Mouse (Mus musculus) C2C12 (cell line): ENCODE measurements around the gene Cbarp.

Experiments used
- CEBPB ChIP-seq: IDR thresholded peaks from one replicate; pipeline ENCODE4 v1.6.1; 2011; ENCODE audit warnings: low read depth, mild to moderate bottlenecking, control low read depth, moderate library complexity
- CTCF ChIP-seq: IDR thresholded peaks from one replicate; pipeline ENCODE4 v1.5.1; 2011; ENCODE audit not compliant: control insufficient read depth, insufficient read depth, insufficient read length
- MAX ChIP-seq: IDR thresholded peaks from one replicate; pipeline ENCODE4 v1.6.1; 2011; ENCODE audit warnings: mild to moderate bottlenecking, control low read depth
- MYOD1 ChIP-seq: IDR thresholded peaks from one replicate; pipeline ENCODE4 v1.6.1; 2011; ENCODE audit warnings: low read depth; ENCODE audit not compliant: control insufficient read depth, insufficient read length
- MYOG ChIP-seq: IDR thresholded peaks from one replicate; pipeline ENCODE4 v1.6.1; 2011; ENCODE audit not compliant: control insufficient read depth, insufficient read length; ENCODE audit errors: extremely low read depth
- USF1 ChIP-seq: IDR thresholded peaks from one replicate; pipeline ENCODE4 v1.6.1; 2011; ENCODE audit warnings: low read depth, mild to moderate bottlenecking, control low read depth, moderate library complexity

- TF ChIP-seq CTCF: no peak
- TF ChIP-seq MYOG: no peak
- TF ChIP-seq USF1: no peak
- TF ChIP-seq MAX: no peak
- no peak for TF ChIP-seq CEBPB
- TF ChIP-seq MYOD1: no peak
These were observed 12.2 kb upstream of the Cbarp start for GRCm38 (mm10) chr10:80152873-80153260.
